Comparison of ENCODE assay signal across 8 mouse cellular contexts in the genomic region with DNA sequence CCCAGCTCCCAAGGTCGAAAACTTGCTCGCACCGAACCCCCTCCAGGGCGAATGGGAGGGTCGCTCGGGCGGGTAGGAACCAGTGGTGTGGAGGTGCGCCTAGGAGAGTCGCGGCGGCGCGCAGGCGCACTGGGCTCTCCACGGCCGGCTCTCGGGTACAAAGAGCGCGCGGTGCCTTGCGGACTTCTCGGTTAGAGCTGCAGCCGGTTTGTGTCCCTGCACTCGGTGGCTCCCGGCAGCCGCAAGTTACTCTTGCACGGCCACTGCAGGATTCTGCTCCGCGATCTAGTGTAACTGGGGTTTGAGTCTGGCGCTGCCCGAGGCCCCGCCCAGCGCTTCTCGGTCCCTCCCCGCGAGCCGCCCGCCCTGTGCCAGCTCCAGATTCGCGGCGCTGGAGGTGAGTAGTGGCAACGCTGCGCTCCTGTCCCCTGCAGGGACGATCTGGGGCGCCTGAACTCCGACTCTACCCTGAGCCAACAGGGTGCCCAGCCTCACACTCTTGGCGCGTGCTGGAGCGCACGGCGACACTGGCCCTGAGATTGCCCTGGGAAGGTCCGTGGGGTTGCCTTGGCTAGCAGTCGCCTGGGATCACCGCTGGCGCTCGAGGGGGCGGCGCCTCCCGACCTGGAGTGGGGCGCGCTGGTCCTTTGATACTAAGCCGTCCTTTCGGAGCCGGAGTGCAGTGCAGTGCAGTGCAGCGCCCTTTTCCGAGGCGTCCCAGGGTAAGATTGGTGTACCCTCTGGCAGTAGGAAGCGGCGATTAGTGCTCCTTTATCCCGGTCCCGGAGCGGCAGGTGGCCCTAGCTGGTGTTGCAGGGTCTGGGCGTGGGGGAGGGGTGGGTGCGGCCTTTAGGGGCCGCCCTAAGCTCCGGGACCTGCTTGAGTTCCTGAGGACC. TPM values are rescaled to one million over a fixed set of nuclear protein-coding genes. Genes with fewer than 3 reads are reported as not detected.
DNase-seq lines count a peak whose midpoint lies in the region; ATAC-seq and TF ChIP-seq lines count a peak whose summit lies in the region.

A gene (plus strand): TSS at position 380 of the 896 bp plus-strand sequence.

- H3K36me3 ChIP-seq in hindbrain, postnatal 0 days (ENCODE audit: insufficient read depth, low read length) = no peaks in the 10 kb centered on the region

- peak within 1 kb of the TSS; percentile 60 for H3K27ac ChIP-seq in hindbrain, postnatal 0 days

- H3K4me1 ChIP-seq in hindbrain, postnatal 0 days (ENCODE audit: insufficient read depth, low read length) = peaks cover 9% of the 10 kb centered on the region; the same call in 1 of the 2 replicates

- peak; percentile 31 for DNase-seq in adrenal gland, adult 8-10 months
- peak; percentile 84 for DNase-seq in embryo, embryonic 10.5 days (ENCODE audit: low spot score)
- peak; percentile 50 for DNase-seq in gastrocnemius, postnatal 25 days
- DNase-seq in hindbrain, postnatal 0 days (ENCODE audit: low spot score) = peak; percentile 70
- peak; percentile 19 to 69 for DNase-seq in left cerebral cortex, postnatal 10 days (ENCODE audit: extremely low spot score in 1 of 2, low spot score in 2 of 2)
- DNase-seq in right cerebral cortex, postnatal 10 days (ENCODE audit: low spot score in 2 of 2) = peak; percentile 51 to 57

- intact Hi-C loops in left cerebral cortex, postnatal 10 days (cut with DNase I) = loop anchor here (5.0 kb wide), 1 partner anchor 100 kb away; no protein-coding TSS in a partner anchor

- peak within 1 kb of the TSS; percentile 54 for H3K9ac ChIP-seq in hindbrain, postnatal 0 days (replicated peaks; ENCODE audit: low read length)

- H3K9me3 ChIP-seq in hindbrain, postnatal 0 days (ENCODE audit: low read length) = no peaks in the 10 kb centered on the region

- WGBS in hindbrain, postnatal 0 days = 1% methylated on average over 76 of the region's 76 CpGs

- TF ChIP-seq CTCF in hindbrain, postnatal 0 days (IDR thresholded peaks at IDR 0.05; ENCODE audit: low read depth) = no peak

- peak within 1 kb of the TSS; percentile 98 for H3K4me2 ChIP-seq in hindbrain, postnatal 0 days (ENCODE audit: low read depth, low read length)

- H3K4me3 ChIP-seq in hindbrain, postnatal 0 days (ENCODE audit: low read length) = peak within 1 kb of the TSS; percentile 73

- ATAC-seq in hindbrain, postnatal 0 days = peak; percentile 87
- ATAC-seq in megakaryocyte, adult 5-6 weeks (ENCODE audit: poor library complexity, severe bottlenecking) = 0 out of 2 replicates have a peak, but pooled peaks have one; percentile 35
- no peak for ATAC-seq in monocyte, adult 5-6 weeks (replicated peaks; ENCODE audit: insufficient number of reproducible peaks, low FRiP score, low TSS enrichment, poor library complexity, severe bottlenecking)

- no peaks in the 10 kb centered on the region for H3K27me3 ChIP-seq in hindbrain, postnatal 0 days (ENCODE audit: insufficient read depth, low read length)

RNA-seq across cellular contexts. Expression of the gene that starts here (rescaled TPM):
- 10 to 100 TPM in 3 of 4 experiments, 1 to 10 TPM in 1; 8.9 to 18.6 (median 16.8) TPM for total RNA-seq in adrenal gland, adult 8-10 months (2022)
- total RNA-seq in gastrocnemius, postnatal 25 days (2021) = 10 to 100 TPM; 15.0 to 15.2 TPM
- 21.9 and 23.3 TPM in 2 replicates for total RNA-seq in hindbrain, postnatal 0 days (2014; rRNA removed)
- polyA plus RNA-seq in hindbrain, postnatal 0 days (2015; fragmentation: Nextera tagmentation; extraction: Ambion mirVana) = 13.4 and 13.5 TPM in 2 replicates
- total RNA-seq in left cerebral cortex, postnatal 10 days (2021) = 10 to 100 TPM; 18.9 to 22.0 TPM
- not detected in 2 replicates for total RNA-seq in megakaryocyte, adult 5-6 weeks (2015)
- not detected in 2 replicates for total RNA-seq in megakaryocyte, adult 5-6 weeks (2017)
- not detected in 3 replicates for total RNA-seq in monocyte, adult 5-6 weeks (2017)

Comparison
In these comparisons a context has a peak if more than half of its experiments do, and no peak if none do; other contexts are left out.
1. Peak in ATAC-seq in megakaryocyte, adult 5-6 weeks; RNA of the gene not detected or under 1 TPM.
2. DNase-seq: peak in every context shown above with its lines; median percentile 84 in embryo, embryonic 10.5 days; 70 in hindbrain, postnatal 0 days; 54 in right cerebral cortex, postnatal 10 days; 50 in gastrocnemius, postnatal 25 days; 44 in left cerebral cortex, postnatal 10 days; 31 in adrenal gland, adult 8-10 months.